Mouse (Mus musculus): ENCODE data around the gene Mtus2.

GRCm38 (mm10) chr5:148027985-148028384, 70.9 kb downstream of the Mtus2 start:
- TF ChIP-seq CTCF (conservative IDR thresholded peaks at IDR 0.05; ENCODE audit: insufficient read depth, insufficient read length, low read depth, low read length) (no peak), POLR2A (IDR thresholded peaks at IDR 0.05; ENCODE audit: low read depth, low read length) (no peak)
